22 mouse cellular contexts compared by ENCODE assay signal in genomic region chr14:55180951-55181350, GRCm38 (mm10). TPM values are rescaled to one million over a fixed set of nuclear protein-coding genes. Genes with fewer than 3 reads are reported as not detected.
"Had no signal": no experiment of that assay in that cellular context is flagged by ENCODE, and none has a peak within 500 bp of the region (broad histone marks: within the 10 kb centered on the region; RNA-seq: fewer than 3 reads in every experiment).

No protein-coding gene starts in this region.

- H3K4me2 ChIP-seq: lung, embryonic 15.5 days; midbrain, embryonic 12.5 days; neural tube, embryonic 12.5 days; stomach, embryonic 15.5 days had no signal

- H3K36me3 ChIP-seq: lung, embryonic 15.5 days; midbrain, embryonic 12.5 days; neural tube, embryonic 12.5 days; stomach, embryonic 15.5 days had no signal

- ATAC-seq: liver, postnatal 0 days; lung, postnatal 0 days; midbrain, embryonic 16.5 days had no signal

- H3K4me3 ChIP-seq: lung, embryonic 15.5 days; megakaryocyte, embryonic 14.5 days; midbrain, embryonic 12.5 days; neural tube, embryonic 12.5 days; stomach, embryonic 15.5 days had no signal

- H3K4me1 ChIP-seq: lung, embryonic 15.5 days; megakaryocyte, embryonic 14.5 days; midbrain, embryonic 12.5 days; neural tube, embryonic 12.5 days; stomach, embryonic 15.5 days had no signal

- DNase-seq: liver, postnatal 0 days; lung, adult 2 months; lung, postnatal 14 days; lung, postnatal 36 days; midbrain, embryonic 14.5 days; right cerebral cortex, postnatal 14 days; thymus, adult 2 months; thymus, postnatal 25 days; thymus, postnatal 4 days had no signal

- H3K9me3 ChIP-seq: lung, embryonic 15.5 days; stomach, embryonic 15.5 days had no signal

- H3K27me3 ChIP-seq: midbrain, embryonic 12.5 days; neural tube, embryonic 12.5 days; stomach, embryonic 15.5 days had no signal

- H3K9ac ChIP-seq: liver, postnatal 0 days; lung, embryonic 15.5 days; midbrain, embryonic 12.5 days; neural tube, embryonic 12.5 days; stomach, embryonic 15.5 days had no signal

- H3K27ac ChIP-seq: lung, embryonic 15.5 days; macrophage; midbrain, embryonic 12.5 days; neural tube, embryonic 12.5 days; stomach, embryonic 15.5 days; stomach, postnatal 0 days had no signal

RNA-seq across cellular contexts. Expression of gene Dhrs2, which starts 40.9 kb away (rescaled TPM):
- total RNA-seq: megakaryocyte progenitor cell, adult 5-6 weeks; monocyte, adult 5-6 weeks; neutrophil, adult 5-6 weeks had no signal
- polyA plus RNA-seq: liver, postnatal 0 days; lung, adult 2 months; lung, embryonic 15.5 days; macrophage; spleen, adult 2 months had no signal
